Mouse (Mus musculus) layer of hippocampus, adult 2 months (tissue): ENCODE measurements around the gene Smyd3. TPM values are rescaled to one million over a fixed set of nuclear protein-coding genes. Genes with fewer than 3 reads are reported as not detected.
A peak's percentile ranks its signal among the peaks of the same experiment; 100 is the strongest.
"Not testable (repeated sequence)": the region's sequence is repeated elsewhere in the genome, so short reads cannot be mapped to it uniquely, and the experiment has no call there.

Source experiments
- DNase-seq, 2 experiments: peaks; one replicate each; pipeline ENCODE4 v3.0.0; 2022; ENCODE audit warnings: low spot score in 2 of 2
- H3K27ac ChIP-seq: fragments of 200-600 bp; 2 replicates; pipeline ENCODE4 v1.8.1; 2022
- H3K4me3 ChIP-seq: fragments of 200-600 bp; 2 replicates; pipeline ENCODE4 v1.8.1; 2022; ENCODE audit warnings: mild to moderate bottlenecking
- CTCF ChIP-seq: fragments of 200-600 bp; conservative IDR thresholded peaks from 2 replicates; pipeline ENCODE4 v1.8.1; 2022; ENCODE audit warnings: antibody characterized with exemption, mild to moderate bottlenecking, moderate library complexity
- total RNA-seq, 2 experiments: library from RNA; stranded (reverse); gene quantifications; 2 replicates each; pipeline ENCODE4 v1.2.3; 2021

Gene Smyd3
- total RNA-seq, 2 experiments from 2014 or later: 21.1 to 24.5 TPM

GRCm38 (mm10) chr1:179326262-179326964, 191.4 kb downstream of the Smyd3 start:
- DNase-seq: peak; percentile 45 to 74
- H3K4me3 ChIP-seq: no peak overlapping the region
- no peak for TF ChIP-seq CTCF
- peak overlapping the region; percentile 66 for H3K27ac ChIP-seq

GRCm38 (mm10) chr1:179324271-179324670, 193.6 kb downstream of the Smyd3 start:
- TF ChIP-seq CTCF: no peak

GRCm38 (mm10) chr1:179313618-179314017, 204.2 kb downstream of the Smyd3 start:
- TF ChIP-seq CTCF: peak; percentile 39
- no peak overlapping the region for H3K27ac ChIP-seq

More at GRCm38 (mm10) chr1:179324271-179324670, 193.6 kb downstream of the Smyd3 start:
- H3K4me3 ChIP-seq: no peak overlapping the region
- H3K27ac ChIP-seq: no peak overlapping the region
- no peak for DNase-seq

GRCm38 (mm10) chr1:179309487-179309886, 208.4 kb downstream of the Smyd3 start:
- no peak overlapping the region for H3K27ac ChIP-seq
- no peak for TF ChIP-seq CTCF

More at GRCm38 (mm10) chr1:179313618-179314017, 204.2 kb downstream of the Smyd3 start:
- H3K4me3 ChIP-seq: no peak overlapping the region
- DNase-seq: no peak

GRCm38 (mm10) chr1:179302446-179303230, 215.2 kb downstream of the Smyd3 start:
- Histone ChIP-seq H3K27ac (no peak overlapping the region), H3K4me3 (no peak overlapping the region)
- no peak for DNase-seq
- TF ChIP-seq CTCF: peak; percentile 60

More at GRCm38 (mm10) chr1:179309487-179309886, 208.4 kb downstream of the Smyd3 start:
- DNase-seq: no peak
- H3K4me3 ChIP-seq: no peak overlapping the region

GRCm38 (mm10) chr1:179295626-179296025, 222.2 kb downstream of the Smyd3 start:
- Histone ChIP-seq H3K4me3 (no peak overlapping the region), H3K27ac (no peak overlapping the region)
- no peak for TF ChIP-seq CTCF
- no peak for DNase-seq

GRCm38 (mm10) chr1:179293772-179294353, 224.0 kb downstream of the Smyd3 start:
- Histone ChIP-seq H3K4me3 (no peak overlapping the region), H3K27ac (no peak overlapping the region)
- no peak for TF ChIP-seq CTCF
- DNase-seq: no peak

- not testable (repeated sequence) for DNase-seq, H3K27ac ChIP-seq, H3K4me3 ChIP-seq
These were observed 227.7 kb downstream of the Smyd3 start for GRCm38 (mm10) chr1:179290181-179290580.

GRCm38 (mm10) chr1:179289744-179290143, 228.1 kb downstream of the Smyd3 start:
- Histone ChIP-seq H3K4me3 (no peak overlapping the region), H3K27ac (no peak overlapping the region)
- no peak for DNase-seq
- TF ChIP-seq CTCF: no peak

GRCm38 (mm10) chr1:179286748-179287147, 231.1 kb downstream of the Smyd3 start:
- no peak overlapping the region for H3K4me3 ChIP-seq
- TF ChIP-seq CTCF: no peak
- H3K27ac ChIP-seq: no peak overlapping the region

GRCm38 (mm10) chr1:179282821-179283220, 235.0 kb downstream of the Smyd3 start:
- Histone ChIP-seq H3K4me3 (no peak overlapping the region), H3K27ac (no peak overlapping the region)
- DNase-seq: no peak
- no peak for TF ChIP-seq CTCF

More at GRCm38 (mm10) chr1:179286748-179287147, 231.1 kb downstream of the Smyd3 start:
- no peak for DNase-seq

- no peak overlapping the region for H3K4me3 ChIP-seq
- no peak for DNase-seq
- no peak for TF ChIP-seq CTCF
- no peak overlapping the region for H3K27ac ChIP-seq
These were observed 236.3 kb downstream of the Smyd3 start for GRCm38 (mm10) chr1:179281401-179282121.
